Mouse (Mus musculus) cerebral cortex, adult 2 months (tissue): ENCODE data around the gene Zfp462.

Source experiments
- WGBS: fragments of 180-500 bp; shearing (Covaris S2); methylation state at CpG from one replicate; pipeline ENCODE4 v1.1.7; 2018; 5-methylcytosine and 5-hydroxymethylcytosine counted together

Zfp462 gene

DNA sequence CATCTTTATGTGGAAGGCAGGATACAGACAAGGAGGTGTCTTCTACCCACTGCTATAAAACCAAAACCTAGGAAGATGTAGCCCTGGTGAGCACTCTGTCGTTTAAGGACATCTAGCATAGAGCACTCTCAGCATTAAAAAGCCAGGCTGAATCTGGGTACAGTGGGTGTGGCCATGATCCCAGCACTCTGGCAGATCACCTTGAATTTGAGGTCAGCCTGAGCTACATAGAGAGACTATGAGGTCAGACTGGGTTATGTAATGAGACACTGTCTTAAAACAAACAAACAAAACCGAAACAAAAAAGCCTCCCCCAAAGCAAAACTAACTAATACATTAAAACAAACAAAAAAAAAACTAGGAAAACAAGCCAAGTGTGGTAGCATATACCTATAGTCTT, 176.3 kb downstream of the Zfp462 start:
- 68% methylated on average over 2 of the region's 2 CpGs for WGBS

- 61% methylated on average over 6 of the region's 6 CpGs for WGBS
Observed at GRCm38 (mm10) chr4:55121952-55122351, 177.1 kb downstream of the Zfp462 start.

DNA sequence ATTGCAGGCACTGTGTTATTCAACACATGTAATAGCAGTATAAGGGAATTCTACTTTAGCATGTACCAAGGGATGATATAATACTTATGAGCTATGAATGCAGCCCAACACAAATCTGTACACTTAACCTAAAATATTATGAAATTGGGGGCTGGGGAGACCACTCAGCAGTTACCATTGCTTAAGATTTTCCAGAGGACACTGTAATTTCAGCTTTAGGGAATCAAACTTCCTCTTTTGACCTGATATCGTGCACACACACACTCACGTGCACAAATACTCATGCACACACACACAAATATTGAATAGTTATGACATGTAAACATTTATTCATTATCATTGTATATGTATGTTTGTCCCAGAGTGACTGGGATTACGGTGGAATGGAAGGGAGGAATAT, 179.3 kb downstream of the Zfp462 start:
- WGBS, result 99% methylated on average over 3 of the region's 3 CpGs

GRCm38 (mm10) chr4:55125048-55125737, 180.3 kb downstream of the Zfp462 start:
- WGBS, result 41% methylated on average over 11 of the region's 11 CpGs

DNA sequence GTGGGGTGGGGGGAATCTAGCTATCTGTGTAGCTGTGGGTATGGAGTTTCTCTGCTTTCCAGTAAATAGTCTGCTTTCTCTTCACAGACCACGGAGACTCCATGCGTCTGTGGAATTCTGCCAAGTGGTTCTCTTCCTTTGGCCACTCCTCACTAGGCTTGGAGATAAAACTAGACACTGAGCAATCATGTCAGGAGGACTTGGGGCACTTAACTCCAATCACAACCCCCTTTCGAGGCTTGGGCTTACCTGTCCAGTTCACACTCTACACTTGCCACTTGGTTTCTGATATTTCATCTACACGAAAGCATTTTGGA, 180.8 kb downstream of the Zfp462 start:
- 64% methylated on average over 4 of the region's 4 CpGs for WGBS

GRCm38 (mm10) chr4:55127228-55127901, 182.5 kb downstream of the Zfp462 start:
- WGBS, result 90% methylated on average over 9 of the region's 9 CpGs

DNA sequence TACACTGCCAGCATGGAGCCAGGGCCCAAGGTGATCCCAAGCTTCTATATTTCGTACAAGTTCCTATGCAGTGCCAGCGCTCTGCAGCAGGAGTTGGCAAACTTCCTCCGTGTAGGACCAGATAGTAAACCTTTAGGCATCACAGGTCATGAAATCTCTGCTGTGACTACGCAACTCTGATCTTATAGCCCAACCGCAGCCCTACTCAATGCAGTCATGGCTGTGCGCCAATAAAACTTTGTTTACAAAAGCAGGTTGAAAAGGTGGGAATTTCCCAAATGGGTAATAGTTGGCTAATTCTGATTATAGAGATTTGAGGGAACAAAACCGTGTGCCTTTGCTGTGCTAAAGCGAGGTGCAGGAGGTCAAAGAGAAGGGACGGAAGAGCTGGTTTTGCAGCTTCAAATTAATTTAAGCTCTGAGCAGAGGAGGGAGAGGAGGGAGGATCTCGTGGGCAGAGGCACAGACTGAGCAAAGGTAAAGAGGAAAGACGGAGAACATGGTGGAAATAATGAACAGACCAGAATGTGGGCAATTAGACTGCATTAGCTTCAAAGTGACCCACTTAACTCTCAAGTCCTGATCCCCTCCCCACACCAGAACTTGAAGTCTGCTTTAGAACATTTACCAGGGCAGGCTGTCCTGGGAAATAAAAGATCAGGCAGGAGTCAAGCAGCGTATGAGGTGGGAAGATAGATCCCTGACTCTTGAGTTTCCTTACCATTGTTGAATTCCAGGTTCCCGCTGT, 183.4 kb downstream of the Zfp462 start:
- WGBS, result 85% methylated on average over 13 of the region's 13 CpGs
